Mouse (Mus musculus): ENCODE measurements around the gene Cfap97d2. TPM values are rescaled to one million over a fixed set of nuclear protein-coding genes. Genes with fewer than 3 reads are reported as not detected.

The Cfap97d2 gene
- polyA plus RNA-seq, 1 experiment: 0.12 TPM

GRCm38 (mm10) chr8:13699323-13699949 is 6.3 kb upstream of the Cfap97d2 start:
- TF ChIP-seq POLR2A (IDR thresholded peaks at IDR 0.05; ENCODE audit: low read depth, low read length): no peak
- TF ChIP-seq CTCF (IDR thresholded peaks at IDR 0.05; ENCODE audit: extremely low read depth, insufficient read depth, insufficient read length, insufficient replicate concordance): no peak
- Histone ChIP-seq H3K27ac (ENCODE audit: insufficient read depth, low read length) (no peak overlapping the region), H3K27me3 (ENCODE audit: control insufficient read depth, insufficient read depth, low read length) (no peaks in the 10 kb centered on the region), H3K4me3 (ENCODE audit: extremely low read depth, insufficient read depth, insufficient read length) (no peak overlapping the region), H3K4me1 (ENCODE audit: control insufficient read depth, insufficient read depth, insufficient read length) (no peaks in the 10 kb centered on the region), H3K36me3 (ENCODE audit: control insufficient read depth, insufficient read depth, low read length) (no peaks in the 10 kb centered on the region)
- no peak for DNase-seq (ENCODE audit: low read depth in 1 of 2, low spot score in 2 of 2)
- WGBS: 79% methylated on average over 5 of the region's 5 CpGs

DNA sequence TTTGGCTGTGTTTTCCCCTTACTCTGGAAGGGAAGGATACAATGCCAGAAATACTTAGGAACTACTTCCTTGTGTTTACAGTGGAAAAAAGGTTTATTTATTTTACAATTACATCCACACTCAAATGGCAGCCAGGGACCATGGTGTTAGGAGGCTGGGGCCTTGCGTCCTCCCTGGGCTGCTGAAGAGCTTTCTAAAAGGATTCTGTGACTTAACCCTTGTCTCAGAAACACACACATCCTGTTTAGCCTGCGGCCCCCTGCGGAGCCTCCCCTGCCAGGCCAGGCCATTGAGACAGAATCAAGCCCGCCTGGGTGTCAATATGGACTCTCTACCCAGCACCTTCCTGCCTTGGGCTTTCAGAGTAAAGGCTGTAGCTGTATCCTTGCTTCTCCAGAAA is 2.9 kb upstream of the Cfap97d2 start:
- 52% methylated on average over 4 of the region's 4 CpGs for WGBS
- Histone ChIP-seq H3K4me3 (ENCODE audit: extremely low read depth, insufficient read depth, insufficient read length) (no peak overlapping the region), H3K27ac (ENCODE audit: insufficient read depth, low read length) (no peak overlapping the region), H3K36me3 (ENCODE audit: control insufficient read depth, insufficient read depth, low read length) (no peaks in the 10 kb centered on the region), H3K27me3 (ENCODE audit: control insufficient read depth, insufficient read depth, low read length) (no peaks in the 10 kb centered on the region), H3K4me1 (ENCODE audit: control insufficient read depth, insufficient read depth, insufficient read length) (peaks cover 2% of the 10 kb centered on the region; the same call in 1 of the 2 replicates)
- peak in 1 of 2 experiments; percentile 1 for DNase-seq (ENCODE audit: low read depth in 1 of 2, low spot score in 2 of 2)
- no peak for TF ChIP-seq POLR2A (IDR thresholded peaks at IDR 0.05; ENCODE audit: low read depth, low read length)
- TF ChIP-seq CTCF (IDR thresholded peaks at IDR 0.05; ENCODE audit: extremely low read depth, insufficient read depth, insufficient read length, insufficient replicate concordance): no peak

DNA sequence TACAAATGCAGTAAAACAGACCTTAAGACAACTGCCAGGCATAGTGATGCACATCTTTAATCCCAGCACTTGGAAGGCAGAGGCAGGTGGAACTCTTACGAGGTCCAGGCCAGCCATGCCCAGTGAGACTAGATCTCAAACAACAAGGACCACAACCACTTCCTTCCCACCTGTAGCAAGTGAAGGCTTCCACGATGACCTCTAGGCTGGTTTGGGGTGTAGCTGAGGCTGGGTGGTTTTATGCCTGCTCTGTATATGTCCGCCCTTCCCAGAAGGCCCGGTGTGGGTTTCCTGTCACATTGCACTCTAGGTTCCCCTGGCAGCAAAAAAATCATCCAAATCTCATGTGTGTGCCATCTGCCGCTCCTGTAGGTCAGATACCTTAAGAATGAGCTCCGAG is 1.9 kb upstream of the Cfap97d2 start:
- H3K4me3 ChIP-seq (ENCODE audit: extremely low read depth, insufficient read depth, insufficient read length): no peak overlapping the region
- DNase-seq (ENCODE audit: low read depth in 1 of 2, low spot score in 2 of 2): peak in 1 of 2 experiments; percentile 2
- TF ChIP-seq POLR2A (IDR thresholded peaks at IDR 0.05; ENCODE audit: low read depth, low read length): no peak
- TF ChIP-seq CTCF (IDR thresholded peaks at IDR 0.05; ENCODE audit: extremely low read depth, insufficient read depth, insufficient read length, insufficient replicate concordance): no peak
- no peaks in the 10 kb centered on the region for H3K27me3 ChIP-seq (ENCODE audit: control insufficient read depth, insufficient read depth, low read length)
- 25% methylated on average over 6 of the region's 6 CpGs for WGBS
- H3K4me1 ChIP-seq (ENCODE audit: control insufficient read depth, insufficient read depth, insufficient read length): peaks cover 2% of the 10 kb centered on the region; the same call in 1 of the 2 replicates
- H3K27ac ChIP-seq (ENCODE audit: insufficient read depth, low read length): no peak overlapping the region
- H3K36me3 ChIP-seq (ENCODE audit: control insufficient read depth, insufficient read depth, low read length): no peaks in the 10 kb centered on the region

DNA sequence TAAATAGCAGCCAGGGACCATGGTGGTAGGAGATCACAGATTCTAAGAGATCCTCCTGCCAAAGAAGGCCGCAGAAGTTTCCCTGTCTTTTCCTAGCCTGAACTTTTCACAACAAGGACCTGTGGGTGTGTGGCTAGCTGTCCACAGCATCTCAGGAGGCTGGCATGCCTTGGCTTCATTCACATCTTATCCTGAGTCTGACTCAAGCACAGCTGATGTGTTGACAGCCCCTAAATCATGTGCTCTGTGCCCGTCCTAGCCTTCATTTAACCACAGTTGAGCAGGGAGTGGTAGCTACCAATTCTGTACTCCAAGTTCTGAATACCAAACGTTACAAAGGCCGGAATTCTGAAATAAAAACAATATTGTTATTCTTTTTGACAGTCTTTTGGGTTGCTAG is 1.4 kb upstream of the Cfap97d2 start:
- no peak overlapping the region for H3K27ac ChIP-seq (ENCODE audit: insufficient read depth, low read length)
- TF ChIP-seq CTCF (IDR thresholded peaks at IDR 0.05; ENCODE audit: extremely low read depth, insufficient read depth, insufficient read length, insufficient replicate concordance) (no peak), POLR2A (IDR thresholded peaks at IDR 0.05; ENCODE audit: low read depth, low read length) (no peak)
- 80% methylated on average over 4 of the region's 4 CpGs for WGBS
- no peak overlapping the region for H3K4me3 ChIP-seq (ENCODE audit: extremely low read depth, insufficient read depth, insufficient read length)
- H3K27me3 ChIP-seq (ENCODE audit: control insufficient read depth, insufficient read depth, low read length): no peaks in the 10 kb centered on the region
- no peak for DNase-seq (ENCODE audit: low read depth in 1 of 2, low spot score in 2 of 2)
- no peaks in the 10 kb centered on the region for H3K36me3 ChIP-seq (ENCODE audit: control insufficient read depth, insufficient read depth, low read length)
- H3K4me1 ChIP-seq (ENCODE audit: control insufficient read depth, insufficient read depth, insufficient read length): peaks cover 2% of the 10 kb centered on the region; the same call in 1 of the 2 replicates

- Histone ChIP-seq H3K4me1 (ENCODE audit: control insufficient read depth, insufficient read depth, insufficient read length) (peaks cover 2% of the 10 kb centered on the region; the same call in 1 of the 2 replicates), H3K27ac (ENCODE audit: insufficient read depth, low read length) (no peak overlapping the region)
- WGBS: 79% methylated on average over 5 of the region's 5 CpGs
These were observed 1.2 kb downstream of the Cfap97d2 start for GRCm38 (mm10) chr8:13706918-13707317.

DNA sequence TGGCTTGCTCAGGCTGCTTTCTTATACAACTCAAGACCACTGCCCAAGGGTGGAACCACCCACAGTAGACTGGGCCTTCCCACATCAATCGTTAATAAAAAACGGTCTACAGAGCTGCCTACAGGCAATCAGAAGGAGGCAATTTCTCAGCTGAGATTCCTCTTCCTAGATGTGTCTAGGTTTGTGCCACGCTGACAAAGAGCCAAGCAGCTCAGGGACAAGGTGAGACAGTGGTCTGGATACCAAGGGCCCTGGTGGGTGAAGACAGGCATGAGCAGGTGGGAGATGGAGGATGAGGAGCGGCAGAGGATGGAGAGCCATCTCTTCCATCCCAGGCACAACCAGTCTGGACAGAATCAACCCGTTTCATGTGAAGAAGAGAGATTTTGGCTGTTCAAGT is 2.8 kb downstream of the Cfap97d2 start:
- no peaks in the 10 kb centered on the region for H3K36me3 ChIP-seq (ENCODE audit: control insufficient read depth, insufficient read depth, low read length)
- peaks cover 2% of the 10 kb centered on the region; the same call in 1 of the 2 replicates for H3K4me1 ChIP-seq (ENCODE audit: control insufficient read depth, insufficient read depth, insufficient read length)
- TF ChIP-seq CTCF (IDR thresholded peaks at IDR 0.05; ENCODE audit: extremely low read depth, insufficient read depth, insufficient read length, insufficient replicate concordance) (no peak), POLR2A (IDR thresholded peaks at IDR 0.05; ENCODE audit: low read depth, low read length) (no peak)
- H3K4me3 ChIP-seq (ENCODE audit: extremely low read depth, insufficient read depth, insufficient read length): no peak overlapping the region
- no peaks in the 10 kb centered on the region for H3K27me3 ChIP-seq (ENCODE audit: control insufficient read depth, insufficient read depth, low read length)
- H3K27ac ChIP-seq (ENCODE audit: insufficient read depth, low read length): no peak overlapping the region
- WGBS: 95% methylated on average over 5 of the region's 5 CpGs
- no peak for DNase-seq (ENCODE audit: low read depth in 1 of 2, low spot score in 2 of 2)

More at GRCm38 (mm10) chr8:13706918-13707317, 1.2 kb downstream of the Cfap97d2 start:
- no peaks in the 10 kb centered on the region for H3K36me3 ChIP-seq (ENCODE audit: control insufficient read depth, insufficient read depth, low read length)
- TF ChIP-seq CTCF (IDR thresholded peaks at IDR 0.05; ENCODE audit: extremely low read depth, insufficient read depth, insufficient read length, insufficient replicate concordance) (no peak), POLR2A (IDR thresholded peaks at IDR 0.05; ENCODE audit: low read depth, low read length) (no peak)
- no peak overlapping the region for H3K4me3 ChIP-seq (ENCODE audit: extremely low read depth, insufficient read depth, insufficient read length)
- no peaks in the 10 kb centered on the region for H3K27me3 ChIP-seq (ENCODE audit: control insufficient read depth, insufficient read depth, low read length)
- no peak for DNase-seq (ENCODE audit: low read depth in 1 of 2, low spot score in 2 of 2)

DNA sequence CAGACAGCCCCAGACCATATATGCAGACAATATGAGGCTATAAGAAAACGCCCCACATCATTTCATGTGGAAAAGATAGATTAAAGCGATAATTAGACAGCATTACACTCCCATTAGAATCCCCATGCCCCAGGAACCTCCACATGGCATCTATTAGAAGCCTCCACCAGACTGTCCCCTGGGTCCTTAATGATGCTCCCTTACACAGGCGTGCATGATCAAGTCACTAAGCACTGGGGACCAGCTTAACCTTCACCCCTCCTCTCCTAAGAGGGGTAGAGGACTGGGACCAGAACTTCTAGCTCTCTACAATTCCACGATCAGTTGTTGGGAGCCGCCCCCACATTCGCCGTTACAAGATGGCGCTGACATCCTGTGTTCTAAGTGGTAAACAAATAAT is 13.3 kb downstream of the Cfap97d2 start:
- no peaks in the 10 kb centered on the region for H3K36me3 ChIP-seq (ENCODE audit: control insufficient read depth, insufficient read depth, low read length)
- DNase-seq (ENCODE audit: low read depth in 1 of 2, low spot score in 2 of 2): no peak
- WGBS: 93% methylated on average over 8 of the region's 8 CpGs
- no peaks in the 10 kb centered on the region for H3K27me3 ChIP-seq (ENCODE audit: control insufficient read depth, insufficient read depth, low read length)
- no peak overlapping the region for H3K27ac ChIP-seq (ENCODE audit: insufficient read depth, low read length)
- H3K4me3 ChIP-seq (ENCODE audit: extremely low read depth, insufficient read depth, insufficient read length): no peak overlapping the region
- no peaks in the 10 kb centered on the region for H3K4me1 ChIP-seq (ENCODE audit: control insufficient read depth, insufficient read depth, insufficient read length)
- TF ChIP-seq POLR2A (IDR thresholded peaks at IDR 0.05; ENCODE audit: low read depth, low read length) (no peak), CTCF (IDR thresholded peaks at IDR 0.05; ENCODE audit: extremely low read depth, insufficient read depth, insufficient read length, insufficient replicate concordance) (no peak)
